Mouse (Mus musculus): ENCODE results near the gene Rbm8a2. TPM values are rescaled to one million over a fixed set of nuclear protein-coding genes. Genes with fewer than 3 reads are reported as not detected.

Rbm8a2 gene
- total RNA-seq, 1 experiment, result 0.58 TPM

Other genes starting within 250 kb of the Rbm8a2 start
- gene Exo1, start 98.5 kb downstream of the Rbm8a2 start, total RNA-seq (2012; rRNA removed), result 64.6 and 77.1 TPM in 2 replicates
- gene Gm38100, start 58.8 kb downstream of the Rbm8a2 start, total RNA-seq (2012; rRNA removed), result not detected in 2 replicates

Measured in ES-E14 (cell line).